Mouse (Mus musculus) stomach, embryonic 16.5 days (tissue): ENCODE measurements around the gene Thumpd2. TPM values are rescaled to one million over a fixed set of nuclear protein-coding genes. Genes with fewer than 3 reads are reported as not detected.

Source experiments
- ATAC-seq: fragments of 200-750 bp; cut with Nextera tagmentation; 2 replicates; pipeline ENCODE4 v1.8.0; 2017; ENCODE audit warnings: moderate number of reproducible peaks, moderate TSS enrichment; ENCODE audit not compliant: insufficient read depth, low FRiP score
- H3K27ac ChIP-seq: fragments of 300-500 bp; sonication (generic); 2 replicates; pipeline ENCODE4 v1.5.1; 2014; ENCODE audit warnings: low read length
- H3K27me3 ChIP-seq: fragments of 300-500 bp; sonication (generic); 2 replicates; pipeline ENCODE4 v1.6.1; 2014; ENCODE audit warnings: low read length, control low read depth, mixed read lengths; ENCODE audit not compliant: control insufficient read depth, insufficient read depth
- H3K36me3 ChIP-seq: fragments of 300-500 bp; sonication (generic); 2 replicates; pipeline ENCODE4 v1.6.1; 2014; ENCODE audit warnings: low read length; ENCODE audit not compliant: control insufficient read depth, insufficient read depth
- H3K4me1 ChIP-seq: fragments of 300-500 bp; sonication (generic); 2 replicates; pipeline ENCODE4 v1.6.1; 2014; ENCODE audit warnings: low read length, control low read depth, mixed read lengths; ENCODE audit not compliant: control insufficient read depth, insufficient read depth
- H3K4me2 ChIP-seq: fragments of 300-500 bp; sonication (generic); 2 replicates; pipeline ENCODE4 v1.6.1; 2014; ENCODE audit warnings: low read depth, low read length, mixed read lengths
- H3K4me3 ChIP-seq: fragments of 300-500 bp; sonication (generic); replicated peaks from 2 replicates; pipeline ENCODE4 v1.5.1; 2014; ENCODE audit warnings: mild to moderate bottlenecking, low read length
- H3K9ac ChIP-seq: fragments of 300-500 bp; sonication (generic); 2 replicates; pipeline ENCODE4 v1.6.1; 2014; ENCODE audit warnings: low read length
- H3K9me3 ChIP-seq: fragments of 300-500 bp; sonication (generic); replicated peaks from 2 replicates; pipeline ENCODE4 v1.6.1; 2016; ENCODE audit warnings: low read length, control low read depth; ENCODE audit not compliant: control insufficient read depth
- WGBS: fragments of 180-500 bp; shearing (Covaris S2); extraction: QIAGEN DNeasy Blood & Tissue Kit; methylation state at CpG from one replicate; pipeline ENCODE4 v1.1.7; 2014; 5-methylcytosine and 5-hydroxymethylcytosine counted together
- polyA plus RNA-seq: library from polyadenylated mRNA; unstranded; fragments of >200 nt; fragmentation: Nextera tagmentation; extraction: Ambion mirVana; gene quantifications from 2 replicates; pipeline ENCODE4 v1.2.1, GENCODE M21; 2015

Thumpd2 gene
- polyA plus RNA-seq, 1 experiment from 2014 or later = 12.9 TPM

GRCm38 (mm10) chr17:81015814-81016447 is 49.0 kb downstream of the Thumpd2 start:
- H3K4me2 ChIP-seq = no peak overlapping the region
- H3K4me1 ChIP-seq = 0 out of 2 replicates have a peak, but pooled peaks cover 4% of the 10 kb centered on the region
- peak; percentile 74; the same call in 1 of the 2 replicates for ATAC-seq
- no peaks in the 10 kb centered on the region for H3K36me3 ChIP-seq
- no peak overlapping the region for H3K4me3 ChIP-seq
- H3K9ac ChIP-seq = no peak overlapping the region
- H3K27ac ChIP-seq = no peak overlapping the region
- H3K9me3 ChIP-seq = no peaks in the 10 kb centered on the region
- 39% methylated on average over 4 of the region's 4 CpGs for WGBS
- no peaks in the 10 kb centered on the region for H3K27me3 ChIP-seq

DNA sequence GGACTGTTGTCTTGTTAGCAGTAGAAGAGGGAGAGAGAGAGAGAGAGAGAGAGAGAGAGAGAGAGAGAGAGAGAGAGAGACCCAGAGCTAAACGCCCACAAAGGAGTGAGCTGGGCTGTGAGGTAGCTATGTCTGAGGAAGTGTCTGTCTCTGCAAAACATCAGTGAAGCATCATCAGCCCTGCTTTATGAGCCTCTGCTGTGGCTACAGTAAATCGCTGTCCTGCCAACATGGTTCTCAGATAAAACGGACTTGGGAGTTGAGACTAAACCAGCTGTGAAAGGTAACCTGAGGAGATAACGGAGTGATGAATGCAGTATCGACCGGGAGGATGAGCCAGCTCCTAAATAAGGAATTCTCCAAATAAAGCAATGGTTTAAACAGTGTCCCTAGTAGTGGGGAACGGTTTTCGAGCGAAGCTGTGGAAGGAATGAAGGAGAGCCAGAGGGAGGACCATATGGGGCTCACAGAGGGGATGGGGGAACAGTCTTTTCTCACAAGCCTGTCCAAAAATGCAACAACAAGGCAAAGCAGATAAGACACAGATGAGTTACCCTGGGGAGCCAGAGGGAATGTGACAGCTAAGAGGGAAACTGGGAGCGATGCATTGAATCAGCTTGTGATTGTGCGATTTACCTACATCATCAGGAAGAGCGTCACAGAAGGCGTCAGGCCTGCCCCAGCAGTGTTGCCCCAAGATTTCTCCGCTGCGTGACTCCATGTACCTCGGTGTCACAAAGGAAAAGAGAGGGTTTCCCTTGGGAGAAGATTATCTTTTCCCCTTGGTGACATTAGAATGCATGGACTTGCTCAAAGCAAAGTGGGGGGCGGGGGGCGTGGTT is 53.8 kb downstream of the Thumpd2 start:
- 58% methylated on average over 18 of the region's 18 CpGs for WGBS
- H3K9me3 ChIP-seq = no peaks in the 10 kb centered on the region
- no peaks in the 10 kb centered on the region for H3K27me3 ChIP-seq
- no peak overlapping the region for H3K4me3 ChIP-seq
- H3K9ac ChIP-seq = no peak overlapping the region
- H3K36me3 ChIP-seq = no peaks in the 10 kb centered on the region
- H3K27ac ChIP-seq = no peak overlapping the region
- peak; percentile 31; the same call in 1 of the 2 replicates for ATAC-seq
- H3K4me1 ChIP-seq = 0 out of 2 replicates have a peak, but pooled peaks cover 4% of the 10 kb centered on the region
- no peak overlapping the region for H3K4me2 ChIP-seq

DNA sequence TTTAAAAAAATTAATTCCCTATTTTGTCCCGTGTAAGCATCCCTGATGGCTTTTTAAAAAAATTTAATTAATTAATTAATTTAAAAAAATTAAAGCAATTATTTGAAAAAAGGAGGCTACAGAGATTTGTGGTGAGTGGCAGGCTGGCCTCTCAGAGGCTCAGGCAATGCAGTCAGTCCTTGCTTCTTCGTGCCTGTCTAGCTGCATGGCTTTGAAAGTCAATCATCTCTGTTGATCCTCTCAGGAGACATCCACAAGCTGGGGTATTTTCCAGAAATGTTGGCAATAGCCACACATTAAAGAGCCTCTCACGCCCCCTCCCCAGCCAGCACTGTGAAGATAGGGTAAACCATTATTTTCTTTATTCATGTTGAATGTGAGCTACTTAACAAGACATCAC is 54.7 kb downstream of the Thumpd2 start:
- no peak overlapping the region for H3K27ac ChIP-seq
- H3K4me3 ChIP-seq = no peak overlapping the region
- H3K4me2 ChIP-seq = no peak overlapping the region
- no peaks in the 10 kb centered on the region for H3K27me3 ChIP-seq
- H3K9me3 ChIP-seq = no peaks in the 10 kb centered on the region
- no peak overlapping the region for H3K9ac ChIP-seq
- 70% methylated on average over 3 of the region's 3 CpGs for WGBS
- no peak for ATAC-seq
- H3K4me1 ChIP-seq = 0 out of 2 replicates have a peak, but pooled peaks cover 4% of the 10 kb centered on the region
- no peaks in the 10 kb centered on the region for H3K36me3 ChIP-seq

DNA sequence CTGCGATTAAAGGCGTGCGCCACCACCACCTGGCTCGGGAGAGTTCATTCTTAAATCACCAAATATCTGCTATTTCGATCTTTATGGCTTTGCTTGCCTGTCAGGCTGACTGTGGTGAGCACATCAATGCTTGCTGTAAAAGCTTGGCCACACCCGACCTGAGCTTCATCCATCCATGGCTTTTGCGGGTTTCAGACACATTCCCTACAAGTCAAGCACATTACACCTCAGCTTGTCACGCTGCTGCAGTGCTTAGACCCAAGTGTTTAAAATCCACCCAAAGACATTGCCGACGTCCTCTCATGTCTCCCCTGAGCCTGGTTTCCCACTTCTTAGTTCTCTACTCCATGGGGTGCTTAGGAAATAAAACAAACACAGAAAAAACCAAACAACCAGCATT is 55.8 kb downstream of the Thumpd2 start:
- Histone ChIP-seq H3K36me3 (no peaks in the 10 kb centered on the region), H3K4me2 (no peak overlapping the region; the same call in 1 of the 2 replicates), H3K27me3 (no peaks in the 10 kb centered on the region), H3K4me1 (0 out of 2 replicates have a peak, but pooled peaks cover 4% of the 10 kb centered on the region), H3K27ac (no peak overlapping the region), H3K9ac (no peak overlapping the region), H3K4me3 (no peak overlapping the region), H3K9me3 (no peaks in the 10 kb centered on the region)
- WGBS = 82% methylated on average over 10 of the region's 10 CpGs
- no peak for ATAC-seq

DNA sequence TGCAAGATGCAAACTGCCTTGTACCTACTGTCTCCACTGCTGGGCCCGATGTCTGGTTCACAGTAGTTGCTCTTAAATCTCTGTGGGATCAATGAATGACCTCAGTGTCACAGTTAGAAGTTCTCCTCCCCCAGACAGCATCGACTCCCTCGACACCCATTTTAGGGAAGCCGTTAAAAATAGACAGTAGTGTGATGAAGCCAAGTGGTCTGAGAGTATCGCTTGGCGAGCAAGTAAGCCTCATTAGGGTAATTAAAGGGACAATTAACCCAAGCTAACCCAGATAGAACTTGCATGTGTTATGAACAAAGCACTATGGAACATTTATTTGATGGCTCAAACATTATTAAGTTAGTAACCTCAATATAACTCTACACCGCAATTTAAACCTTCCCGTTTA is 59.6 kb downstream of the Thumpd2 start:
- WGBS = 74% methylated on average over 8 of the region's 8 CpGs
- Histone ChIP-seq H3K4me1 (peaks cover 7% of the 10 kb centered on the region; the same call in 1 of the 2 replicates), H3K9ac (no peak overlapping the region), H3K27me3 (no peaks in the 10 kb centered on the region), H3K4me2 (no peak overlapping the region), H3K27ac (no peak overlapping the region), H3K4me3 (no peak overlapping the region), H3K9me3 (no peaks in the 10 kb centered on the region), H3K36me3 (no peaks in the 10 kb centered on the region)
- no peak for ATAC-seq

- Histone ChIP-seq H3K9ac (no peak overlapping the region), H3K4me3 (no peak overlapping the region), H3K4me1 (peaks cover 7% of the 10 kb centered on the region; the same call in 1 of the 2 replicates), H3K27me3 (no peaks in the 10 kb centered on the region), H3K4me2 (no peak overlapping the region), H3K9me3 (no peaks in the 10 kb centered on the region), H3K27ac (no peak overlapping the region), H3K36me3 (no peaks in the 10 kb centered on the region)
- WGBS = 48% methylated on average over 11 of the region's 11 CpGs
- ATAC-seq = no peak
Observed at GRCm38 (mm10) chr17:81004454-81004853, 60.4 kb downstream of the Thumpd2 start.

- Histone ChIP-seq H3K27ac (peak overlapping the region; percentile 76), H3K4me1 (peaks cover 7% of the 10 kb centered on the region; the same call in 1 of the 2 replicates), H3K9me3 (no peaks in the 10 kb centered on the region), H3K4me2 (no peak overlapping the region), H3K4me3 (no peak overlapping the region), H3K36me3 (no peaks in the 10 kb centered on the region), H3K9ac (no peak overlapping the region), H3K27me3 (no peaks in the 10 kb centered on the region)
- WGBS = 41% methylated on average over 5 of the region's 5 CpGs
- ATAC-seq = peak; percentile 78; the same call in 1 of the 2 replicates
Observed at GRCm38 (mm10) chr17:81002130-81002529, 62.8 kb downstream of the Thumpd2 start.

DNA sequence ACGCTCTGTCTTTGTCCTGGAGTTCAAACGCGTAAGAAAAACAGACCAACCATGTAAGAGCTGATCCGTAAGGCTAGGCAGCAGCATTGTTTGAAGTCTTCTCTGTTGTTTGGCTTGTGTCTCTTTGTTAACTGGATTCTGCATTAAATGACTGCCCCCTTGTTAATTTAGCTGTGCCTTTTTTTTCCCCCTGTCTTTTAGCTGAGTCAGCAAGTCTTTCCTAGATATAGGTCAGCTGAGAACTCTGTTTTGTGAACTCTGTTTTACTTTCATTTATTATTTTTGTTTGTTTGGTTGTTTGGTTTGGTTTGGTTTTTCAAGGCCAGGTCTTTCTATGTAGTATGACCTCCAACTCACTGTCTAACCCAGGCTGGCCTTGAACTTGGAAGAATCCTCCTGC is 63.2 kb downstream of the Thumpd2 start:
- Histone ChIP-seq H3K27me3 (no peaks in the 10 kb centered on the region), H3K9ac (no peak overlapping the region), H3K36me3 (no peaks in the 10 kb centered on the region), H3K4me1 (peaks cover 7% of the 10 kb centered on the region; the same call in 1 of the 2 replicates), H3K4me3 (no peak overlapping the region), H3K27ac (peak overlapping the region; percentile 25; the same call in 1 of the 2 replicates), H3K9me3 (no peaks in the 10 kb centered on the region), H3K4me2 (no peak overlapping the region)
- no peak for ATAC-seq
- WGBS = 76% methylated on average over 4 of the region's 4 CpGs

GRCm38 (mm10) chr17:81001010-81001409 is 63.9 kb downstream of the Thumpd2 start:
- Histone ChIP-seq H3K4me1 (peaks cover 7% of the 10 kb centered on the region; the same call in 1 of the 2 replicates), H3K36me3 (no peaks in the 10 kb centered on the region), H3K4me2 (no peak overlapping the region), H3K27ac (no peak overlapping the region), H3K9me3 (0 out of 2 replicates have a peak, but pooled peaks cover 3% of the 10 kb centered on the region), H3K4me3 (no peak overlapping the region), H3K27me3 (no peaks in the 10 kb centered on the region), H3K9ac (no peak overlapping the region)
- WGBS = 65% methylated on average over 12 of the region's 12 CpGs
- no peak for ATAC-seq
